Mouse (Mus musculus) ovary, adult 2 months (tissue): Measurements from ENCODE around the gene Vpreb1. TPM values are rescaled to one million over a fixed set of nuclear protein-coding genes. Genes with fewer than 3 reads are reported as not detected.

Experiments used
- polyA plus RNA-seq: library from polyadenylated mRNA; depleted of rRNA; stranded (reverse); fragments of >200 nt; gene quantifications from 2 replicates; pipeline ENCODE4 v1.2.3, GENCODE M21; 2012; rRNA removed

The Vpreb1 gene
- 7.5 and 8.8 TPM in 2 replicates for polyA plus RNA-seq

GRCm38 (mm10) chr16:16870617-16871331, at the start of gene Vpreb1, which contains the start of gene Top3b:
TSS of gene Vpreb1 (minus strand) at chr16:16870843.
TSS of gene Top3b (plus strand) at chr16:16870736.

GRCm38 (mm10) chr16:16896382-16897055, 25.9 kb upstream of the Vpreb1 start, which contains the start of gene Ppm1f:
TSS of gene Ppm1f (plus strand) at chr16:16896469.

GRCm38 (mm10) chr16:16863978-16864377, 6.7 kb downstream of the Vpreb1 start, which contains the start of gene Igll1:
TSS of gene Igll1 (minus strand) at chr16:16863985.

DNA sequence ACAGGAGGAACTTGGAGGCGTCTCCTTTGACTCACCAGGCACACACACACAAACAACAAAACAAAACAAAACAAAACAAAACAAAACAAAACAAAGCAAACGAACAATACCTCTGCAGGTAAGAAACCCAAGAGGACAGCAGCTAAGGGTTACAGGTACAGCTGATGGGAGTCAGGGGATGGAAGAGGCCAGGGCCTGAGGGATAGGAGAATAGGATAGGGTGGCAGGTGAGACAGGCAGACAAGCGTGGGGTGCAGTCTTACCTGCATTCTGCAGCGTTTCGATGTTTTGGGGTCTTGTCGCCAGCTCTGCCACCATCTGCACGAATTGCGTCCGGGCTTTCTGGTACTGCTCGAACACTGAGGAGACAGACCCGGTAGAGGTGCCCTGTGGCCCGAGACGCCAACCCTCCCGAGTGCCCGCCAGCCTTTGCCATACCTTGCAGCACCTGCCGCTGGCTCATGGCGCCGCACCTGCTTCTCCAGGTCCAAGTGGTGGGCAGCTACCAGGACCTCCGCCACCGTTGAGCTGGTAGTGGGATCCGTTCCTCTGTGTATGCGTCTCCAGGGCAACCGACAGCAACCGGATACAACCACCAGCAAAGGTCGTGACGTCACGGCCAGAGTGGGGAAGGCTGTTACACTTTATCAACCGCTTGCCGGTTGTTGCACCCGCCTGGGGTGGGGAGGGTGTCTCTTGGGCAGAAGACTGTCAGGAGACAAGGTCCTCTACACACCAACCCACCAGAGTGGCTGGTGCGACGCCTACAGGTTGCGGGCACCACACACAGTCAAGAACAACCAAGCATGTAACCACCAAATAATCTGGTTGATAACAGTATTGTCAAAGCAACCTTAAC, 41.7 kb downstream of the Vpreb1 start, which contains the start of gene Spag6l:
Gene Spag6l, minus strand, starts transcription at position 700 of the 859 bp plus-strand sequence.

Other genes starting within 250 kb of the Vpreb1 start
- gene Olfr19, start 194.4 kb downstream of the Vpreb1 start, polyA plus RNA-seq = not detected in 2 replicates
- 5.6 and 7.6 TPM in 2 replicates for gene Spag6l, start 41.4 kb downstream of the Vpreb1 start, polyA plus RNA-seq
- gene Igll1, start 6.9 kb downstream of the Vpreb1 start, polyA plus RNA-seq = not detected in 2 replicates
- 75.9 and 98.6 TPM in 2 replicates for gene Top3b, start 107 bp downstream of the Vpreb1 start, polyA plus RNA-seq
- gene Ppm1f, start 25.6 kb upstream of the Vpreb1 start, polyA plus RNA-seq = 19.4 and 22.2 TPM in 2 replicates
- gene Mapk1, start 112.5 kb upstream of the Vpreb1 start, polyA plus RNA-seq = 75.4 and 80.2 TPM in 2 replicates
- 8.8 and 10.2 TPM in 2 replicates for gene Ypel1, start 198.9 kb upstream of the Vpreb1 start, polyA plus RNA-seq
- 98.1 and 102 TPM in 2 replicates for gene Ppil2, start 240.4 kb upstream of the Vpreb1 start, polyA plus RNA-seq